Mouse (Mus musculus) CH12.LX (cell line): ENCODE measurements at regions not wholly inside any gene's neighbourhood (a gene's known extent, or its start where the extent isn't known, plus 50 kb on each side); places are given as distances from the start of the nearest gene placed in this dataset.

Source experiments
- DNase-seq: peaks from one replicate; pipeline ENCODE4 v3.0.0-alpha.2; 2013; ENCODE audit errors: extremely low read depth
- H3K27ac ChIP-seq: 2 replicates; pipeline ENCODE4 v1.5.1; 2012; ENCODE audit warnings: low read depth, mild to moderate bottlenecking, control low read depth, moderate library complexity; ENCODE audit not compliant: insufficient read depth
- H3K27me3 ChIP-seq: replicated peaks from 2 replicates; pipeline ENCODE3; 2012; ENCODE audit warnings: inconsistent platforms
- H3K36me3 ChIP-seq, 2 experiments: replicated peaks in 1 of 2; 2 replicates each; pipeline versions ENCODE3 to v1.6.1; 2012; ENCODE audit warnings: inconsistent platforms in 1 of 2, low read length in 1 of 2, mild to moderate bottlenecking in 1 of 2, mixed read lengths in 1 of 2, moderate library complexity in 1 of 2; ENCODE audit not compliant: control insufficient read depth in 1 of 2, insufficient read depth in 1 of 2
- H3K4me1 ChIP-seq, 2 experiments: 2 replicates each; pipeline ENCODE4 v1.6.1; 2012; ENCODE audit warnings: inconsistent platforms in 1 of 2, moderate library complexity in 1 of 2; ENCODE audit not compliant: insufficient read depth in 2 of 2, control insufficient read depth in 1 of 2
- H3K4me2 ChIP-seq: 2 replicates; pipeline ENCODE4 v1.6.1; 2012; ENCODE audit warnings: low read depth, mild to moderate bottlenecking, control low read depth; ENCODE audit not compliant: poor library complexity, insufficient read depth, severe bottlenecking
- H3K4me3 ChIP-seq, 3 experiments: fragments of 150-350 bp in 1 of 3; sonication (generic) in 1 of 3; replicated peaks in 1 of 3; 2 replicates each; pipeline versions ENCODE3 to v1.5.1; 2011 to 2012; ENCODE audit warnings: low read depth in 2 of 3, low read length in 2 of 3, mild to moderate bottlenecking in 2 of 3, moderate library complexity in 2 of 3, control low read depth in 1 of 3, improper control_type of control experiment in 1 of 3, inconsistent platforms in 1 of 3, mixed read lengths in 1 of 3; ENCODE audit not compliant: poor library complexity in 1 of 3
- H3K79me2 ChIP-seq: replicated peaks from 2 replicates; pipeline ENCODE4 v1.6.1; 2012; ENCODE audit warnings: mild to moderate bottlenecking, moderate library complexity; ENCODE audit not compliant: control insufficient read depth, poor library complexity, insufficient read depth, severe bottlenecking; ENCODE audit errors: extremely low read depth
- H3K9ac ChIP-seq: 2 replicates; pipeline ENCODE4 v1.6.1; 2012; ENCODE audit warnings: low read depth, mild to moderate bottlenecking, control low read depth, moderate library complexity; ENCODE audit not compliant: insufficient read depth
- H3K9me3 ChIP-seq: replicated peaks from 2 replicates; pipeline ENCODE3; 2012; ENCODE audit warnings: low read length, inconsistent platforms, mixed read lengths
- BHLHE40 ChIP-seq: IDR thresholded peaks from 2 replicates; pipeline ENCODE4 v1.6.1; 2011; ENCODE audit warnings: mild to moderate bottlenecking, low read depth, low read length, improper control_type of control experiment
- CHD1 ChIP-seq: IDR thresholded peaks from 2 replicates; pipeline ENCODE4 v1.6.1; 2012; ENCODE audit warnings: low read depth, low read length, improper control_type of control experiment, inconsistent platforms
- CTCF ChIP-seq, 2 experiments: IDR thresholded peaks in 1 of 2; conservative IDR thresholded peaks in 1 of 2; 2 replicates each; pipeline ENCODE4 v1.5.1; 2011 to 2012; ENCODE audit warnings: low read depth in 2 of 2, low read length in 2 of 2, improper control_type of control experiment in 1 of 2, inconsistent platforms in 1 of 2, mild to moderate bottlenecking in 1 of 2, moderate library complexity in 1 of 2
- ETS1 ChIP-seq: conservative IDR thresholded peaks from 2 replicates; pipeline ENCODE4 v1.6.1; 2012; ENCODE audit warnings: low read depth, mild to moderate bottlenecking, inconsistent platforms, low read length, improper control_type of control experiment, moderate library complexity
- GABPA ChIP-seq: IDR thresholded peaks from 2 replicates; pipeline ENCODE4 v1.6.1; 2012; ENCODE audit warnings: low read depth, low read length, improper control_type of control experiment, inconsistent platforms; ENCODE audit not compliant: insufficient replicate concordance
- JUN ChIP-seq: IDR thresholded peaks from 2 replicates; pipeline ENCODE4 v1.6.1; 2011; ENCODE audit warnings: low read depth, mild to moderate bottlenecking, low read length, improper control_type of control experiment, moderate library complexity; ENCODE audit not compliant: insufficient read depth
- JUND ChIP-seq: conservative IDR thresholded peaks from 2 replicates; pipeline ENCODE4 v1.6.1; 2011; ENCODE audit warnings: low read depth, low read length, improper control_type of control experiment
- KAT2A ChIP-seq: IDR thresholded peaks from 2 replicates; pipeline ENCODE4 v1.6.1; 2012; ENCODE audit warnings: low read length, improper control_type of control experiment, inconsistent platforms; ENCODE audit not compliant: insufficient replicate concordance
- MAFK ChIP-seq: IDR thresholded peaks from 2 replicates; pipeline ENCODE4 v1.6.1; 2011; ENCODE audit warnings: low read length, improper control_type of control experiment; ENCODE audit not compliant: insufficient replicate concordance
- MAZ ChIP-seq: IDR thresholded peaks from 2 replicates; pipeline ENCODE4 v1.6.1; 2012; ENCODE audit warnings: low read depth, mild to moderate bottlenecking, inconsistent platforms, low read length, improper control_type of control experiment, moderate library complexity
- MEF2A ChIP-seq: IDR thresholded peaks from 2 replicates; pipeline ENCODE4 v1.6.1; 2014; ENCODE audit warnings: low read depth, mild to moderate bottlenecking, inconsistent platforms, low read length, improper control_type of control experiment, borderline replicate concordance
- MXI1 ChIP-seq: IDR thresholded peaks from 2 replicates; pipeline ENCODE4 v1.6.1; 2011; ENCODE audit warnings: mild to moderate bottlenecking, low read depth, low read length, improper control_type of control experiment
- MYC ChIP-seq: IDR thresholded peaks from 2 replicates; pipeline ENCODE4 v1.6.1; 2011; ENCODE audit warnings: low read depth, mild to moderate bottlenecking, improper control_type of control experiment, low read length
- NRF1 ChIP-seq: IDR thresholded peaks from 2 replicates; pipeline ENCODE4 v1.6.1; 2014; ENCODE audit warnings: low read depth, mild to moderate bottlenecking, inconsistent platforms, low read length, improper control_type of control experiment, moderate library complexity
- PAX5 ChIP-seq: IDR thresholded peaks from 2 replicates; pipeline ENCODE4 v1.6.1; 2012; ENCODE audit warnings: low read length, inconsistent platforms, mixed read lengths
- RAD21 ChIP-seq: IDR thresholded peaks from 2 replicates; pipeline ENCODE4 v1.6.1; 2011; ENCODE audit warnings: low read depth, mild to moderate bottlenecking, low read length, improper control_type of control experiment, moderate library complexity
- RCOR1 ChIP-seq: conservative IDR thresholded peaks from 2 replicates; pipeline ENCODE4 v1.6.1; 2012; ENCODE audit warnings: low read depth, mild to moderate bottlenecking, inconsistent platforms, low read length, improper control_type of control experiment
- SMC3 ChIP-seq: IDR thresholded peaks from 2 replicates; pipeline ENCODE4 v1.6.1; 2011; ENCODE audit warnings: low read depth, low read length, improper control_type of control experiment
- TBP ChIP-seq: conservative IDR thresholded peaks from 2 replicates; pipeline ENCODE4 v1.6.1; 2011; ENCODE audit warnings: low read depth, low read length, improper control_type of control experiment
- UBTF ChIP-seq: IDR thresholded peaks from 2 replicates; pipeline ENCODE4 v1.6.1; 2012; ENCODE audit warnings: low read depth, mild to moderate bottlenecking, inconsistent platforms, low read length, improper control_type of control experiment, moderate library complexity
- ZC3H11A ChIP-seq: IDR thresholded peaks from 2 replicates; pipeline ENCODE4 v1.6.1; 2012; ENCODE audit warnings: low read depth, mild to moderate bottlenecking, inconsistent platforms, low read length, improper control_type of control experiment
- ZMIZ1 ChIP-seq: IDR thresholded peaks from 2 replicates; pipeline ENCODE4 v1.6.1; 2012; ENCODE audit warnings: low read depth, mild to moderate bottlenecking, inconsistent platforms, low read length, improper control_type of control experiment
- ZNF384 ChIP-seq: IDR thresholded peaks from 2 replicates; pipeline ENCODE4 v1.6.1; 2012; ENCODE audit warnings: low read depth, low read length, improper control_type of control experiment, inconsistent platforms
- dilution Hi-C: fragments of 300-500 bp; cut with MboI; formaldehyde crosslinking; loops from 2 replicates; pipeline ENCODE4 v1.14.3; 2020; ENCODE audit warnings: low sequenced_read_pairs; ENCODE audit not compliant: extremely low pct_unique_long_range_greater_than_20kb, extremely low pct_ligation_motif_present
- in situ Hi-C: fragments of 300-500 bp; cut with MboI; formaldehyde crosslinking; loops from 3 replicates; pipeline ENCODE4 v1.14.3; 2019; ENCODE audit warnings: low sequenced_read_pairs, low pct_ligation_motif_present, low pct_unique_long_range_greater_than_20kb, mixed read lengths

DNA sequence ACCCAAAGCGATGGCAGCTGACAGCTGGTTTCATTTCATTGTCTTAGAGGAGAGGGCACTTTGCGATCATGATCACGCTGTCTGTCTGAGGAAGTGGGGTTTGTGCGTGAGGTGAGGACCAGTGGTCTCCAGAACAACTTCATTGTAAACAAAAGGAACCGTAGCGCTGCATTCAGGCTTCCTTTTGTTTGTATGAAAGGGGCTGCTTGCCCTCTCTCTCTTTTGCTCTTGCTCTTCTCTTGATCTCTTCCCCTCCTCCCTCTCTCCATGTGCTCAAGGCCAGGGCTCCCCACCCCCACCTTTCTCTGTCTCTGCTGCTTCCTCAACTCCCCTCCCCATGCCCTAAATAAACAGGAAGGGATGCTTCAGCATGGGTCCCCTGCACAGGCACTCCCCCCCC lies 51.0 kb upstream of the Nap1l1 start:
- no peak overlapping the region for H3K9ac ChIP-seq
- dilution Hi-C loops: no loop called here

DNA sequence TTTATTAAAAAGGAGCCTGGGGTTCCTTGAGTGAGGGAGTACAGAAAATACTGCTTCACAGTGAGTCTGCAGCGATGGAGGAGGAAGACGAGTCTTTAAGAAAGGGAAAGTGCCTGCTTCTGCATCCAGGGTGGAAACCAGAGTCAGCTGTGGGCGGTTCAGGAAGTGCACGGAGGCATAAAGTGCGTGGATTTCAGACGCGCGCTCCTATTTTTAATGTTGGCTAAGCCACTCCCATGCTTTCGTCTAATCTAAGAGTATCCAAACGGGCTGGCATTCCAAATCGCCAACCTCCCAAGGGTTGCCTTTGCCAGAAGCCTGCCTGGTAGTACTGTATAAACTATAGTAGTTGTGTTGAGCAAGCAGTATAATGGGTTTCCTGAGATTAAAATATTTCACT lies 50.4 kb upstream of the Nap1l1 start:
- dilution Hi-C loops: no loop called here
- Histone ChIP-seq H3K4me1 (peaks cover 0 to 8% of the 10 kb centered on the region in 2 experiments; a peak in 1 of 4 replicates), H3K27ac (no peak overlapping the region), H3K9ac (no peak overlapping the region), H3K79me2 (no peaks in the 10 kb centered on the region), H3K9me3 (peaks cover 3% of the 10 kb centered on the region), H3K36me3 (no peaks in the 10 kb centered on the region), H3K4me2 (no peak overlapping the region), H3K27me3 (no peaks in the 10 kb centered on the region), H3K4me3 (no peak overlapping the region)
- in situ Hi-C loops: no loop called here
- DNase-seq: no peak
- TF ChIP-seq ETS1 (no peak), CTCF (conservative IDR thresholded peaks at IDR 0.05 in 1 of 2, IDR thresholded peaks at IDR 0.05 in 1 of 2; ENCODE audit: low read depth in 2 of 2, low read length in 2 of 2) (no peak), UBTF (no peak), MAFK (no peak), MYC (no peak), JUND (no peak), PAX5 (no peak), TBP (no peak), MXI1 (no peak), SMC3 (no peak), ZMIZ1 (no peak), GABPA (no peak), RCOR1 (no peak), MAZ (no peak), RAD21 (no peak), CHD1 (no peak), ZNF384 (no peak)

More for the DNA sequence above, 51.0 kb upstream of the Nap1l1 start:
- H3K4me3 ChIP-seq: no peak overlapping the region
- in situ Hi-C loops: no loop called here
- H3K79me2 ChIP-seq: no peaks in the 10 kb centered on the region
- no peak for DNase-seq
- peaks cover 3% of the 10 kb centered on the region for H3K9me3 ChIP-seq
- H3K4me1 ChIP-seq: peaks cover 0 to 8% of the 10 kb centered on the region in 2 experiments; a peak in 1 of 4 replicates
- H3K27me3 ChIP-seq: no peaks in the 10 kb centered on the region
- no peak overlapping the region for H3K4me2 ChIP-seq
- TF ChIP-seq GABPA: no peak
- TF ChIP-seq MAFK: no peak
- no peak for TF ChIP-seq JUN
- no peak for TF ChIP-seq NRF1
- no peak for TF ChIP-seq MEF2A
- TF ChIP-seq KAT2A: no peak
- TF ChIP-seq BHLHE40: no peak
- no peak for TF ChIP-seq ZC3H11A
- H3K36me3 ChIP-seq: no peaks in the 10 kb centered on the region
- H3K27ac ChIP-seq: no peak overlapping the region
